Mouse (Mus musculus): ENCODE data around the gene Ctbp2. TPM values are rescaled to one million over a fixed set of nuclear protein-coding genes. Genes with fewer than 3 reads are reported as not detected.

Gene Ctbp2
- total RNA-seq, 4 experiments from 2014 or later: 60.6 to 88.6 (median 73.7) TPM

Other genes starting within 250 kb of the Ctbp2 start
- 10 to 100 TPM; 33.4 to 37.8 (median 36.2) TPM for gene Zranb1, start 193.2 kb downstream of the Ctbp2 start, total RNA-seq (2022)
- 100 to 1,000 TPM; 193 to 471 (median 262) TPM for gene Fgfr2, start 1.0 kb downstream of the Ctbp2 start, total RNA-seq (2022)